Mouse (Mus musculus) cortical plate, adult 2 months (tissue): ENCODE results near the gene Sms.

Source experiments
- CTCF ChIP-seq: fragments of 200-500 bp; IDR thresholded peaks from 2 replicates; pipeline ENCODE4 v1.5.1; 2011; ENCODE audit warnings: mild to moderate bottlenecking, control low read depth, low read length; ENCODE audit not compliant: insufficient read depth; ENCODE audit errors: extremely low read depth
- POLR2A ChIP-seq: fragments of 200-500 bp; IDR thresholded peaks from 2 replicates; pipeline ENCODE4 v1.6.1; 2011; ENCODE audit warnings: mild to moderate bottlenecking, low read length, control low read depth; ENCODE audit not compliant: insufficient read depth; ENCODE audit errors: extremely low read depth

DNA sequence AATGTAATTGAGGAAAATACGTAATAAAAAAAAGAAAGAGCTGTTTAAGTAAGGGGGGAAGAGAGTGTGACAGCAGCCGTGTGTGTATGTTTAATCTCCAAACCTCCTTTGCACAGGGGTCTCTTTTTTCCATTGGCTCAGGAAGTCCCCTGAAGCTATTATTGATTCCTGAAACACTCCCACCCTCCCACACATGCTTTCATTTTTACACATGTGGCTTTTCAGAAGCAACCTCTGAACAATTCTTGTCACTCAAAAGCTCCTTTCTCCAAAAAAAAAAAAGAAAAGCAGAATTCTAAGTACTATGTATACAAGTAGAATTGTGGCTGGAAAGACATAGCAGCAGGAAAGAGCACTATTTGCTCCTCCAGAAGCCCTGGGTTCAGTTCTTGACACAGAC, 24.0 kb downstream of the Sms start:
- TF ChIP-seq POLR2A (no peak), CTCF (no peak)
